Mouse (Mus musculus): ENCODE results near the gene Myo19.

Gene Myo19

DNA sequence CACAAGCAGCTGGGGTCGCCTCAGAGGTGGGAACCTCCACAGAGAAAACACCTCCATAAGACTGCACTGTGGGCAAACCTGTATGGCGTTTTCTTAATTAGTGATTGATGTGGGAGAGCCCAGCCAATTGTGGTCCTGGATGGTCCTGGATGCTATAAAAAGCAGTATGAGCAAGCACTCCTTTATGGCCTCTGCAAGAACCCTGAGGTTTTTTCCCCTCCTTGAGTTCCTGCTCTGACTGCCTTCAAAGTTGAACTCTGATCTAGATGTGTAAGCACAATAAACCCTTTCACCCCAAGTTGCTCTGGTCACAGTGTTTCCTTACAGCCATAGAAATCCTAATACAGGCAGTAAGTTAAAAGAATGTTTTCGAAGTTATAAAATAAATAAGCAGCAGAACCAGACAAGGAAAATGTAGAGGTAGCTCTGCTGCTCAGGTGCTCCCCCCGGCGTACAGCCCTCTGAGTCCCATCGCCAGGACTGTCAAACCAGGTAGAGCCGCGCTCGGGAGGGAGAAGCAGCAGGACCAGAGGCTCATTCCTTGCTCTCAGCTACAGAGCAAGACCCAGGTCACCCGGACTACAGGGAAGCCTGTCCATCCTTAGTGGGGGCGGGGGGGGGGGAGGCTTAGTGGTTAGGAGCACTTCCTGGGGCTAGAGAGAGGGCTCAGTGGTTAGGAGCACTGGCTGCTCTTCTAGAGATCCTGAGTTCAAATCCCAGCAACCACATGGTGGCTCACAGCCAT lies 7.0 kb downstream of the Myo19 start:
- DNase-seq (ENCODE audit: low spot score) = no peak

DNA sequence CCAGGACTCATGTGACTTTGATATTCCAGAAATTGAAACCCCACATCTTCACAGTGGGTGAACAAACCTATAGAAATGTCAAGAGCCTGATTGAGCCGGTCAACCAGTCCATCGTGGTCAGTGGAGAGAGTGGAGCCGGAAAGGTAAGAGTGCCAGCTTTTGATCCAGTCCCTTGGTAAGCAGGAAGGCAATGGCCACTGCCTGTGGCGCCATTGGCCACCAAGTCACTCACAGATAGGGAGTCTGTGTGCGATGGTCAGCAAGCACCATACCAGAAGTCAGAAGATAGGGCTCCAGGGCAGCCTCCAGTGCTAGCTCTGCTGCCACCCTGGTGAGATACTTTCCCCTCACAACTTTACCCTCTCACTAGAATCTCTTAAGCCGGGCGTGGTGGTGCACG lies 8.1 kb downstream of the Myo19 start:
- DNase-seq (ENCODE audit: low spot score) = no peak

DNA sequence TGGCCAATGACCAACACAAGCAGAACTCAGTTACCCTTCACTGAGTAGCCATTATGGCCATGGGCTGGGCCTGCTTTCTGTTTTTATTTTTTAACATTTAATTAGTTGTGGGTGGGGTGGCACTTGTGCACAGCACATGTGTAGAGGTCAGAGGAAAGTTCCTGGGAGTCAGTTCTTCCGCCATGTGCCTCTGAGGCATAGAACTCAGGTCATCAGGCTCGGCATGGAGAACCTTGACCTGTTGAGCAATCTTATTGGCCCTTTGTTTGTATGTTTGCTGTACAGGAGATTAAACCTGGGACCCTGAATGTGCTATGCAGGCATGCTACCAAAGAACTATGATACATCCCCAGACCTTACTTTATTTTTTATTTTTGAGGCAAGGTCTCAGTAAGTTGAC lies 9.5 kb downstream of the Myo19 start:
- no peak for DNase-seq (ENCODE audit: low spot score)

DNA sequence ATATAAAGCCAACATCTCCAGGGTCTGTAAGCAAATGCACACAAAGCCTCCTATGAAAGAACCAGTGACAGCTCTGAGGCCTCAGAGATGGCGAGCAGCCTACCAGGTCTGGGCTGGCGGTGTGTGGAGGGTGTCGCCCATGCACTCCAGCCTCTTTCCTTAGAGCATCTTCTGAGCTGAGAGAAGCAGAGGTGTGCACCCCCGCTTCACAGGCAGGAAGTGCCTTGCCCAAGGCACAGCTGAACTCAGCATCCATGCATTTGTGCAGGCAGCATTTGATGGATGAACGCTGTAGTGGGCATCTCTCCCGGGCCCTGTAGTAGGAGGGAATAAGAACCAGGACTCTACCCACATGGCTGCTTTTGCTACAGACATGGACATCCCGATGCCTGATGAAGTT lies 11.8 kb downstream of the Myo19 start:
- no peak for DNase-seq (ENCODE audit: low spot score)

DNA sequence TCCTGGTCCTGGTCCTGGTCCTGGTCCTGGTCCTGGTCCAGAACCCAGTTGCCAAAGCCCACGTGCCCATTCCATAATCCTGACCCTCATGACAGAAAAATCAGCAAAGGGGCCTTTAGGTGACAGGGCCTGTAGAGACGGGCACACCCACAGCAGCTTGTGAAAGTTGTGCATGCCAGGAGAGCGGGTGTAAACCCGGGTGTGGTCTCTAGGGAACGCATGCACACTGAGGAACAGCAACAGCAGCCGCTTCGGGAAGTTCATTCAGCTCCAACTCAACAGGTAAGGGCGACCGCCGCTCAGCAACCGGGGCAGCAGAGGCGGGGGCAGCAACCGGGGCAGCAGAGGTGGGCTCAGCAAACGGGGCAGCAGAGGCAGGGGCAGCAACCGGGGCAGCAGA lies 13.2 kb downstream of the Myo19 start:
- no peak for DNase-seq (ENCODE audit: low spot score)

DNA sequence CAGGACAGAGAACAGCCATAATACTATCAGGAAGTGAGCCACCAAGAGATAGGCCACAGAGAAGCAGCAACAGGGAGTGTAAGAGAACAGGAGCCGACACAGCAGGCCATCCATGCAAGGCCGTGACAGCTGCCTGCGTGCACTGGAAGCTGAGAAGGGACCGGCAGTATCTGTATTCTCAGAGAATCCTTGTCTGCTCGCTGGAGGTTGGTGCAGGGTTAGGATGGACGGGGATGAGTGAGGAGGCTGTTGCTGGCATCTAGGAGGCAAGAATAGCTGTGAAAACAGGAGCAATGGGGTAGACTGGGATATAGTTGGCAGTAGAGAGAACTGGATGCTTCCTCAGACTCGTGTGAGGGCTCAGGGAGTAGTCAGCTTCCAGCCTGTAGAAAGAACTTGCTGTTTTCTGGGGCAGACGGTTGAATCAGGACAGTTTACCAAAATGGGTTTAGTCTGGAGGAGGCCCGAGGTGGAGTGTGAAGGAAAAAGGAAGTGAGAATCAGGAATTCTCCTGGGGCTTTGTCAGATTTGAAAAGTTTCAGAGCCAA lies 24.7 kb downstream of the Myo19 start:
- no peak for DNase-seq (ENCODE audit: low spot score)

DNA sequence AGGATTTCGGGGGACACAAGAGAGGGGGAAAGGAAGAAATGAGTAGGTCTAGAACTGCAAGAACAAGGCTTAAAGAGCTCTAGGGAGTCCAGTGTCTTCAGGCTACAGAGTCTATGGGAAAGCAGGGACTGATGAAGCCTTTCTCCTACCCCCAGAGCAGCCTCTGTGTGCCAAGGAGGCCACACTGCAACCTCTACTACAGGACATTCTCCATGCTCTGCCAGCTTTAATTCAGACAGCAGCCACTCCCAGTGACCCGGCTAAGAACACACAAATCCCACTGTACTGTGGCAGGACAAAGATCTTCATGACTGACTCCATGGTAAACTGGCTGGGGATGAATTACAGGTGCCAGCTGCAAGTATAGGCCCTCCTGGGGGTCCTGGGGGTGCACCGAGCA lies 27.1 kb downstream of the Myo19 start:
- no peak for DNase-seq (ENCODE audit: low spot score)

DNA sequence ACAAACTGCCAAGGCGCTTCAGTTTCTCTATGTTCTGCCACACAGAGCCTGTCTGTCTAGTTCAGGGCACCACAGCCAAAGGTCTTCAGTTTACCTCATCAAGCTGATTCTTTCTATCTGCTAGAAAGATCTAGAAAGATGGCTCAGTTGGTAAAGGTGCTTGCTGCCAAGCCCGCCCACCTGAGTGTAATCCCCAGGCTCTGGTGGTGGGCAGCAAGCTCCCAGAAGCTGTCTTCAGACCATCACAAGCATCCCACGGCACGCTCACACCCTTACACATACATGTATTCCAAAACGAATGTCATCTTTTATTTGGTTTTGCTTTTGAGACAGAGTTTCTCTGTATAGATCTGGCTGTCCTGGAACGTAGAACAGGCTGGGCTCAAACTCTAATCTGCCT lies 28.5 kb downstream of the Myo19 start:
- no peak for DNase-seq (ENCODE audit: low spot score)

DNA sequence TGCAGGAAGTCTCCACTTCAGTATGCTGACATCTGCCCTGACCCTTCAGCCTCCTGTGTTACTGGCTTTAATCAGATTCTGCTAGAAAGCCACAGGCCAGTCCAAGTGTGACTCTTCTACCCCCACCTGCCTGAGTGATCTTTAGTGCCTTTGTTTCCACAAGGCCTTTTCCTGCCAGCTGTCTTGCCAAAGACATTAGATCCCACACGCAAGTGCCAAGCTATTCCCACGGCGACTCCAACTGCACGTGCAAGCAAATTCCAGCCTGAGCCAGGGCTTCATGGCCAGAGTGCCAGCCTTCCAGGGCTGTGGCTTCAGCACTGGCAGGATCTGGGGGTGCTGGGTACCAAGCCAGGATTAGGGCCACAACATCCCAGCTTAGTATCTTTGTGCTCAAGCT lies 30.5 kb downstream of the Myo19 start:
- DNase-seq (ENCODE audit: low spot score) = no peak

DNA sequence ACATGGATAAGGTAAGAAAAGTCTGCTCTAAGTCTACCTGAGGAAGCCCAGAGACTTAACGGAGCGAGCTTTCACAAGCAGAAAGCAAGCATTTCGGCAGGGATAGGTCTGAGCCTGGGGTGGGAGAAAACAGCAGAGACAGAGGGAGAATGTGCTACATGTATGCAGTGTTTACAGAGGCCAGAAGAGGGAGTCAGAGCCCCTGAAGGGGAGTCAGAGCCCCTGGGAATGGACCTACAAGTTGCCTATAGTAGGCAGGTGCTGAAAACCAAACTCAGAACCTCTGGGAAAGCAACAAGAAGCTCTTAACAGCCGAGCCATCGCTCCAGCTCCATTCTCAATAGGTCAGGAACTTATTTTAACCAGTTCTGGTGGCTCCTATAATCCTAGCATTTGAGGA lies 34.7 kb downstream of the Myo19 start:
- DNase-seq (ENCODE audit: low spot score) = no peak

DNA sequence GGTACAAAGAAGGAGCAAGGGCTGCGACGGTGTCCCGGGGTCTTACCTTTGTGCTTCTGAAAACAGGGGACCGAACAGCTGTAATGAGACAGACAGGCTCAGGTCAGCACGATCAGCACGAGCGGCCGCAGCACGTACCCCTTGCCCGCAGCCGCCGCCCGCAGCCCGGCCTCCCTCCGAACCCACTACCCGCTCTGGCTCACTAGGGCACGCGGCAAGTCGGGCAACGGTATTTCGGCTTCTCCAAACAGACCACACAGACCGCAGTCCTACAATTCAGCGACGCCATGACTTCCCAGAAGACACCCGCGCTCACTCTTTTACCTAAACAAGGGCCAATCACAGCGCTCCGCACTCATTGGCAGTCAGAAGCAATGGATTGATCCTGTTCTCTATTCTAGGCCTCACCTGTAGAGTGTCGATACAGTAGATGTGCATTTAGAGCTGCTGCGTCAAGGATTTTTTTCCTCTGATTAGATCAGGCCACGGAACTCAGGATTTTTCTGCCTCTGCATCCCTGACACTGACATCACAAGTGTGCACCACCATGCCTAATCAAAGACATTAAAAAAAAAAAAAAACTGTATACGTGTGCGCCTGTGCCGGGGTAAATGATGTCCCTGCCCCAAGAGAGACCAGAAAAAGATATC lies 36.2 kb downstream of the Myo19 start, which contains the start of gene Znhit3:
Gene Znhit3, minus strand, starts transcription at position 314 of the 650 bp plus-strand sequence.
- DNase-seq (ENCODE audit: low spot score) = peak; percentile 93

DNA sequence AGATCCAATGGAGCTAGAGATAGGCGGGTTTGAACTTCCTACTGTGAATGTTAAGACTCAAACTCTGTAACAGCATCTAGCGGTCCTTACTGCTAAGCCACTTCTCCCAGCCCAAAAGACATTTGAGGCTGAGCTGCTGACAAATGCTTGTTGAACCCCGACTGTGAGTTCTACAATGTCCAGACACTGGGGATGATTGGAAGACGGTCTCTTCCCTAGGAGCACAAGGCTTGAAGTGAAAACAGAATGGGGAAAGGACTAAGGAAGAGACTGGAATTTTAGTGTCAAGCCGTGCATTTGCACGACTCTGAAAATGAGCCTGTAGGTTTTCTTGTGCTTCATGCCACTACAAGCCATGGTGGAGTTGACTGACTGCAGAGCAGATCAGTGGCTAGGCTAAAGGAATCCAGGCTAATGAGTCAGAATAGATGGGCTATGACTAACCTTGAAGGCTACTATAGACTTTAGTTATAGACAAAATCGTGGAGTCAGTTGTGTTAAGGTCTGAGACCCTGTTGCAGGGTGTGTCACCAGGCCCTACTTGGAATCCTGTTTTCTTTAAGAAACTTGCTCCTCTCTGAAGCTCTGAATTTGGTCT lies 36.9 kb downstream of the Myo19 start:
- no peak for DNase-seq (ENCODE audit: low spot score)

DNA sequence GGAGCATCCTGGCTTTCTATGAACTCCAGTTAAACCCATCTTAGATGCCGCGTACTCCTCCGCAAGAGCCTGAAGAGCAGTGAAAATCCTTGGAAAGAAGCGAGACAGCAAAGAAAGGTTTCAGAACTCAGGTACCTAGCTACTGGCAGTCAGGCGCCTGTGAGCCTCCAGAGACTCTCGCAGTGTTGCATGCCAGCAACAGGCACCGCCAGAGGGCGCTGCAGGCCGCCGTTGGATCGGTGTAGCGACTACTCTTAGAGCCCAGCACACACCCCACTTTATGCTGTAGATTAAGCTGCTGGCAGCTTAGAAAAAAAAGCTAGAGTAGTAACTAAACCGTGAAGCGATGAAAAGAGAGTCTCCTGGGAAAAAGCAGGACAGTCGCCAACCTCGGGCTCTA lies 38.5 kb downstream of the Myo19 start:
- peak; percentile 91 for DNase-seq (ENCODE audit: low spot score)

DNA sequence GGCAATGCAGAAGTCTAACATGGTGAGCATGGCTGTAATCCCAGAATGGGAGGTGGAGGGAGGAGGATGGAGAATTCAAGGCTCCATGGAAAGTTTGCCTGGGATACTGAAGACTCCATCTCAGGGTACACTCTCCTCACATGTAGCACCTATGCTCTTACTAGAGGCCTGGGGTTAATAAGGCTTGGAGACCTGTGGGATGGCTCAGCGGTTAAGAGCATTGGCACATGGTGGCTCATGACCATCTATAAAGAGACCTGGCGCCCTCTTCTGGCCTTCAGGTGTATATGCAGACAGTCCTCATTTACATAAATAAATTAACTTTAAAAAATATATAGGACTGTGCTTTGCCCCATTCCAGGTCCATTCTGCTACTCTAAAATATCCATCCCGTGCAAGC lies 39.3 kb downstream of the Myo19 start:
- no peak for DNase-seq (ENCODE audit: low spot score)

DNA sequence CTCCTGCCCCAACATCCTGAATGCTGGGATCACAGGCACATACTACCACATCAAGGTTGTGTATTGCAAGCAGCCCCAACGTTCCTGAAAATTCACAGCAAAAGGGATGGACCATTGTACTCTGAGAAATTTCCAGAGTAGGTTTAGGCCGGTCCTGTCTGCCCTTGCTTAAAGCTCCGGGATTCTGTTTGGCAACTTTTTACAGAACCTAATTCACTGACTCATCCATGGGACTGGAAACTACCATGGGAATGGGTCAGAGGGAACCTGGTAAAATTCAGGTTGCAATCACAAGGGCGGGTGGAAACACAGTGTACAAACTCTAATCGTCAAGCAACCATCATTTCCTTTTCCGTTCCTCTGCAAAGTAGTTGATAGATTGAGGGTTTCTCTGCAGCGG lies 40.0 kb downstream of the Myo19 start:
- no peak for DNase-seq (ENCODE audit: low spot score)

DNA sequence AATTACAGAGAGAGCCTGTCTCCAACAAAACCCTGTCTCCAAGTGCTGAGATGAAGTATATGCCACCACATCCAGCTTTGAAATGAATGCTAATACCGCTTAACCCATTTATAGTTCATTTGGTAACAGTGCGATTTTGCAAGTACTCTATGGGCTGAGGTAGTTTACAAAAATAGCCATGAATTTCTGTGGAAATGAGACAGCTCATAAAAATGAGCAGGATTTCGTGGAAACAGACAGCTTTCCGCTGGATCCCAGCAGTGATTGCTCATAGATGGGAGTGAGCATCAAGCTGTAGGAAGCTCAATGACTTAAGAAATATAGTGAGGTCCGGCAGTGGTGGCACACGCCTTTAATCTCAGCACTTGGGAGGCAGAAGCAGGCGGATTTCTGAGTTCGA lies 41.0 kb downstream of the Myo19 start:
- no peak for DNase-seq (ENCODE audit: low spot score)

DNA sequence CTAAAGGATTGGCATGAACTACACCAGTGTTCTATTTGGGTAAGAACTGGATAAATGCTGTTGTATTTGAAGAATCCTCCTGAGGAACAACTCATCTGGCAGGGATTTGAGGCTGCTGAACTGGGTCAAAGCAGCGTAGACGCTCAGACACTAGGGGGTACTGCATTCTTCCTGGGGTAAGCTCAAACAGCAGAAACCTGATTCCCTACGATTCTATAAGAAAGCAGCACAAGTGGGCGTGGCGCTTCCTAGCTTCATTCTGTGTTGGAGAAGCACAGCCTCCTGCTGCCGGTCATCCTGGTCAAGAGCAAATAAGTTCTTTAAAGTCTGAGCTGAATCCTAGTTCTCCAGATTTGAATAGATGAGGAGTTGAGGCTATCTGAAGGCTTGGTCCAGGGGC lies 52.3 kb downstream of the Myo19 start:
- DNase-seq (ENCODE audit: low spot score) = no peak

DNA sequence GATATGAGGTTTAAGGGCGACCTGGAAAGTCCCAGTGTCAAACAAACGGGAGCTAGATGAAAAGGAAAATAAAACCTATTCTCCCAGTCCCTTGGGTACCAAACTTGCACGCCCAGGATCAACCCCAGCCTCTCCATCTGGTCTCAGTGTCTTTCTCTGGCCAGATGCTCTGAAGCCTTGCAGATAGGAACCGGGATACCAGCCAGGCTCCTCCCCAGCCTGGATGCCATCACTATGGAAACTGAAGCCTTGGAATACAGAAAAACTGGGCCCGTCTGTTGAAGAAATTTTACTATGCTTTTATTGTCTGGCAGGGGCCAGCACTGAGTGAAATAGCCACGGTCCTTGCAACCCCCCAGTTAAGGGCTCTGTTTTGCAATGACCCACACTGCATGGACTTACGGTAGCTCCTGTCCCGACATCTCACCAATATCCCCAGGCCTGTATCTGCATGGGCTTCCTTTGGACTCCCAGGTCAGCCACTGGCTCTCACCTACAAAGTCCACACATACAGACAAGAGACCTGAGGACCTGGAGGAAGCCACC lies 59.6 kb downstream of the Myo19 start:
- peak; percentile 77 for DNase-seq (ENCODE audit: low spot score)

DNA sequence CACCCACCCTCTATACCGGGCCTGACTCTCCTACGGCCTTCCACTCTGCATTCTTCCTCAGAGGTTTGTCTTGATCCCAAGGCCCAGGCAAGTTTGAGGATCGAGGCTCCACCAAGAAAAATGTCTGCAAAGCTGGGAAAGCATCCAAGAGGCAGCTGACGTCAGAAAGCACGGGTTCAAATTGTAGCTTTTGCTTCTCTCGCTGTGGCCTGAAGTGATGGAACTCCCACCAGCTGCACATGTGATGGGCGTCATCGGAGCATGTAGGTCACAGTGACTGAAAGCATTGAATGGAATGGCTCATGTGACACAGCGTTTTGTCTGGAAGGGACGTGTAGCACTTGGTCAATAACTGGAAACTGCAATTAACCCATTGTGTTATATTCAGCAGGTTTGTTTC lies 60.2 kb downstream of the Myo19 start:
- no peak for DNase-seq (ENCODE audit: low spot score)

DNA sequence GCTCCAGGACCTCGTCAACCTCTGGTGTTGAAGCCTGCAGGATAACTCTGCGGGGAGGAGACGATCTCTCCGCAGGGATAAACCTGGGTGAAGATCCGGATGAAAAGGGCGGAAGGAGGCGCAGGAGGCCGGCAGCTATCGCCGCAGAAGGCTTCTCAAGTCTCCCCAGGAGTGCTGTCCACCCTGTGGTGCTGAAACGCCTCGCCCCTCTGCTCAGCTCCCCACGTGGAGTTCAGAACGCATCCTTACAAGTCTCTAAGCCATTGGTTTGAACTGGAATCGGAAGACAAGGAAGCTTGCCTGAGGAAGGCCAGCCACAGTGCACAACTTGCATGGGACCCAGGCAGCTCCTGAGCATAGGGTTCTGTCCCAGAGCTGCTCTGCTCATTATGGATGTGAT lies 64.0 kb downstream of the Myo19 start:
- DNase-seq (ENCODE audit: low spot score) = no peak

DNA sequence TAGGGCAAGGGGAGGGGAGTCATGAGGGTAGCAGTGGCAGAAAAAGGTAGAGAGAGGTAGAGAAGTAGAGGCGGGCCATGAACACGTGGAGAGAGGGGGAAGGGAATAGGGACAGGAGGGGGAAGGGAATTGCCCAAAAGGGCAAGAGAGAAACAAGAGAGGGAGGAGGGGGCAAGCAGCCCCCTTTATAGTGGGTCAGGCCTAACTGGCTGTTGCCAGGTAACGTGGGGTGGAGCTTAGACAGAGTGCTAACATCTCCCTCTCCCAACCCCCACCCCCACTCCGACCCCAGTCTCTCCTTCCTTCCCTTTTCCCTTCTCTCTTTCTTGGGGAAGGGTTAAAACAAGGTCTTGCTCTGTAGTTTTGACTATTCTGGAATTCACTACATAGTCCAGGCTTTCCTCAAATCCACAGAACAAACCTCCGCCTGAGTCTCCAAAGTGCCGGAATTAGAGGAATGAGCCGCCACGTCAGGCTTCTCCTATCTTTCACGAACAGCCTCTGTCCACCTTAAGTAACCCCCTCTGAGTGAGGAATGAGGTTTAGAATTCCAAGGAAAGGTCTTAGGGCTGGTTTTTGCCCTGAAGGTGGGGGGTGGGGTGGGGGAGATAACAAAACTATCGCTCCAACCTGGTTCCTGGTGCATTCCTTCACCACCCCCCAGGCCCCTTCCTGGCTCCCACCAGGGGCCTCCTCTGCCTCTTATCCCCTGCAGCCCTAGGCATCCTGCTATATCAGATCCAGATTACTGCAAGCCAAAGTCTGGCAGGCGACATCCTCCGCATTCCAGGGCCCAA lies 64.9 kb downstream of the Myo19 start:
- DNase-seq (ENCODE audit: low spot score) = no peak

DNA sequence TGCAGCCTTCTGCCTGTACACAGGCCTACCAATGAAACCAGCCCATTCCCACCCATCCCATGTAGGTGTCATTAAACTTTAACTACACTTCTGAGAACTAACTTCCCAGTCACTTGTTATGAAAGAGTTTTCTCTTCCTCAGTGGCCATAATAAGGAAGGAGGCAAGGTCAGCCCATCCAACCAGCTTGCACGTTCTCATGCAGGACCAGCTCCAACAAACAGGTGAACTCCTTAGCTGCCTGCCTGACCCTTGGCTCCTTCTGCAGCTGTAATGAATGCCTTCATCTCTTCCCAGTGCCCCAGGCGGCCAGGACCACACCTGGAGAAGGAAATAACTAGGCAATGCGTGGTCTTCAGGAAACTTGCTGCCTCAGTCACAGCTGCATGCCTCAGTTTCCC lies 65.9 kb downstream of the Myo19 start:
- no peak for DNase-seq (ENCODE audit: low spot score)

All from layer of hippocampus, adult 11-12 months (tissue).